Mouse (Mus musculus): ENCODE measurements around the gene Nectin3. TPM values are rescaled to one million over a fixed set of nuclear protein-coding genes. Genes with fewer than 3 reads are reported as not detected.

The Nectin3 gene
- polyA plus RNA-seq, 1 experiment from 2014 or later: 2.0 TPM

- ATAC-seq (ENCODE audit: low read depth): no peak
- Histone ChIP-seq H3K4me3 (ENCODE audit: low read depth, low read length) (no peak overlapping the region), H3K4me1 (ENCODE audit: control insufficient read depth, low read depth, low read length) (no peaks in the 10 kb centered on the region), H3K9ac (ENCODE audit: low read depth, low read length) (no peak overlapping the region), H3K27ac (ENCODE audit: low read length) (no peak overlapping the region), H3K4me2 (ENCODE audit: low read depth, low read length) (no peak overlapping the region), H3K9me3 (replicated peaks; ENCODE audit: control insufficient read depth, low read length) (no peaks in the 10 kb centered on the region), H3K36me3 (ENCODE audit: control insufficient read depth, insufficient read depth) (no peaks in the 10 kb centered on the region), H3K27me3 (ENCODE audit: control insufficient read depth, insufficient read depth, low read depth, low read length) (no peaks in the 10 kb centered on the region)
- 60% methylated on average over 3 of the region's 3 CpGs for WGBS (ENCODE audit: insufficient replicate concordance)
These were observed 46.9 kb downstream of the Nectin3 start for GRCm38 (mm10) chr16:46451421-46451820.

- H3K4me2 ChIP-seq (ENCODE audit: low read depth, low read length): no peak overlapping the region
- H3K4me1 ChIP-seq (ENCODE audit: control insufficient read depth, low read depth, low read length): no peaks in the 10 kb centered on the region
- no peaks in the 10 kb centered on the region for H3K36me3 ChIP-seq (ENCODE audit: control insufficient read depth, insufficient read depth)
- H3K27me3 ChIP-seq (ENCODE audit: control insufficient read depth, insufficient read depth, low read depth, low read length): no peaks in the 10 kb centered on the region
- H3K9me3 ChIP-seq (replicated peaks; ENCODE audit: control insufficient read depth, low read length): no peaks in the 10 kb centered on the region
- no peak overlapping the region for H3K4me3 ChIP-seq (ENCODE audit: low read depth, low read length)
- whole genome bisulfite sequencing (ENCODE audit: insufficient replicate concordance): 77% methylated on average over 6 of the region's 6 CpGs
- H3K27ac ChIP-seq (ENCODE audit: low read length): no peak overlapping the region
- no peak overlapping the region for H3K9ac ChIP-seq (ENCODE audit: low read depth, low read length)
- no peak for ATAC-seq (ENCODE audit: low read depth)
These were observed 49.3 kb downstream of the Nectin3 start for GRCm38 (mm10) chr16:46449013-46449412.

GRCm38 (mm10) chr16:46431317-46431716 lies 67.0 kb downstream of the Nectin3 start:
- Histone ChIP-seq H3K4me1 (ENCODE audit: control insufficient read depth, low read depth, low read length) (no peaks in the 10 kb centered on the region), H3K4me2 (ENCODE audit: low read depth, low read length) (no peak overlapping the region)
- WGBS (ENCODE audit: insufficient replicate concordance): 66% methylated on average over 5 of the region's 5 CpGs

GRCm38 (mm10) chr16:46416177-46416576 lies 82.1 kb downstream of the Nectin3 start:
- Histone ChIP-seq H3K4me3 (ENCODE audit: low read depth, low read length) (no peak overlapping the region), H3K4me1 (ENCODE audit: control insufficient read depth, low read depth, low read length) (no peaks in the 10 kb centered on the region)
- ATAC-seq (ENCODE audit: low read depth): no peak

More at GRCm38 (mm10) chr16:46431317-46431716, 67.0 kb downstream of the Nectin3 start:
- Histone ChIP-seq H3K9me3 (replicated peaks; ENCODE audit: control insufficient read depth, low read length) (no peaks in the 10 kb centered on the region), H3K27ac (ENCODE audit: low read length) (no peak overlapping the region), H3K36me3 (ENCODE audit: control insufficient read depth, insufficient read depth) (no peaks in the 10 kb centered on the region), H3K4me3 (ENCODE audit: low read depth, low read length) (no peak overlapping the region), H3K27me3 (ENCODE audit: control insufficient read depth, insufficient read depth, low read depth, low read length) (no peaks in the 10 kb centered on the region), H3K9ac (ENCODE audit: low read depth, low read length) (no peak overlapping the region)
- ATAC-seq (ENCODE audit: low read depth): no peak

GRCm38 (mm10) chr16:46410739-46411057 lies 87.6 kb downstream of the Nectin3 start:
- WGBS (ENCODE audit: insufficient replicate concordance): 65% methylated on average over 3 of the region's 3 CpGs
- no peak for ATAC-seq (ENCODE audit: low read depth)

More at GRCm38 (mm10) chr16:46416177-46416576, 82.1 kb downstream of the Nectin3 start:
- no peaks in the 10 kb centered on the region for H3K36me3 ChIP-seq (ENCODE audit: control insufficient read depth, insufficient read depth)
- no peaks in the 10 kb centered on the region for H3K9me3 ChIP-seq (replicated peaks; ENCODE audit: control insufficient read depth, low read length)
- H3K9ac ChIP-seq (ENCODE audit: low read depth, low read length): no peak overlapping the region
- H3K27me3 ChIP-seq (ENCODE audit: control insufficient read depth, insufficient read depth, low read depth, low read length): no peaks in the 10 kb centered on the region
- H3K4me2 ChIP-seq (ENCODE audit: low read depth, low read length): no peak overlapping the region
- no peak overlapping the region for H3K27ac ChIP-seq (ENCODE audit: low read length)
- WGBS (ENCODE audit: insufficient replicate concordance): 56% methylated on average over 3 of the region's 3 CpGs

GRCm38 (mm10) chr16:46410053-46410738 lies 88.1 kb downstream of the Nectin3 start:
- Histone ChIP-seq H3K9me3 (replicated peaks; ENCODE audit: control insufficient read depth, low read length) (no peaks in the 10 kb centered on the region), H3K9ac (ENCODE audit: low read depth, low read length) (no peak overlapping the region), H3K27ac (ENCODE audit: low read length) (no peak overlapping the region), H3K36me3 (ENCODE audit: control insufficient read depth, insufficient read depth) (no peaks in the 10 kb centered on the region), H3K4me3 (ENCODE audit: low read depth, low read length) (no peak overlapping the region), H3K4me2 (ENCODE audit: low read depth, low read length) (no peak overlapping the region), H3K4me1 (ENCODE audit: control insufficient read depth, low read depth, low read length) (no peaks in the 10 kb centered on the region), H3K27me3 (ENCODE audit: control insufficient read depth, insufficient read depth, low read depth, low read length) (no peaks in the 10 kb centered on the region)
- 48% methylated on average over 6 of the region's 6 CpGs for WGBS (ENCODE audit: insufficient replicate concordance)
- ATAC-seq (ENCODE audit: low read depth): no peak

More at GRCm38 (mm10) chr16:46410739-46411057, 87.6 kb downstream of the Nectin3 start:
- Histone ChIP-seq H3K4me2 (ENCODE audit: low read depth, low read length) (no peak overlapping the region), H3K36me3 (ENCODE audit: control insufficient read depth, insufficient read depth) (no peaks in the 10 kb centered on the region), H3K4me1 (ENCODE audit: control insufficient read depth, low read depth, low read length) (no peaks in the 10 kb centered on the region), H3K9ac (ENCODE audit: low read depth, low read length) (no peak overlapping the region), H3K9me3 (replicated peaks; ENCODE audit: control insufficient read depth, low read length) (no peaks in the 10 kb centered on the region), H3K27ac (ENCODE audit: low read length) (no peak overlapping the region), H3K4me3 (ENCODE audit: low read depth, low read length) (no peak overlapping the region), H3K27me3 (ENCODE audit: control insufficient read depth, insufficient read depth, low read depth, low read length) (no peaks in the 10 kb centered on the region)

- Histone ChIP-seq H3K27ac (ENCODE audit: low read length) (no peak overlapping the region), H3K27me3 (ENCODE audit: control insufficient read depth, insufficient read depth, low read depth, low read length) (no peaks in the 10 kb centered on the region), H3K4me3 (ENCODE audit: low read depth, low read length) (no peak overlapping the region), H3K9ac (ENCODE audit: low read depth, low read length) (no peak overlapping the region), H3K9me3 (replicated peaks; ENCODE audit: control insufficient read depth, low read length) (no peaks in the 10 kb centered on the region), H3K36me3 (ENCODE audit: control insufficient read depth, insufficient read depth) (no peaks in the 10 kb centered on the region), H3K4me2 (ENCODE audit: low read depth, low read length) (no peak overlapping the region), H3K4me1 (ENCODE audit: control insufficient read depth, low read depth, low read length) (no peaks in the 10 kb centered on the region)
- no peak for ATAC-seq (ENCODE audit: low read depth)
- 79% methylated on average over 15 of the region's 15 CpGs for WGBS (ENCODE audit: insufficient replicate concordance)
These were observed 90.3 kb downstream of the Nectin3 start for GRCm38 (mm10) chr16:46407997-46408396.

- no peak for ATAC-seq (ENCODE audit: low read depth)
- H3K4me1 ChIP-seq (ENCODE audit: control insufficient read depth, low read depth, low read length): no peaks in the 10 kb centered on the region
- no peak overlapping the region for H3K4me2 ChIP-seq (ENCODE audit: low read depth, low read length)
- 60% methylated on average over 7 of the region's 7 CpGs for WGBS (ENCODE audit: insufficient replicate concordance)
- no peaks in the 10 kb centered on the region for H3K36me3 ChIP-seq (ENCODE audit: control insufficient read depth, insufficient read depth)
- H3K27me3 ChIP-seq (ENCODE audit: control insufficient read depth, insufficient read depth, low read depth, low read length): no peaks in the 10 kb centered on the region
- H3K9me3 ChIP-seq (replicated peaks; ENCODE audit: control insufficient read depth, low read length): no peaks in the 10 kb centered on the region
- no peak overlapping the region for H3K9ac ChIP-seq (ENCODE audit: low read depth, low read length)
- no peak overlapping the region for H3K27ac ChIP-seq (ENCODE audit: low read length)
- no peak overlapping the region for H3K4me3 ChIP-seq (ENCODE audit: low read depth, low read length)
These were observed 91.3 kb downstream of the Nectin3 start for GRCm38 (mm10) chr16:46406844-46407639.

- WGBS (ENCODE audit: insufficient replicate concordance): 71% methylated on average over 4 of the region's 4 CpGs
- Histone ChIP-seq H3K9ac (ENCODE audit: low read depth, low read length) (no peak overlapping the region), H3K4me3 (ENCODE audit: low read depth, low read length) (no peak overlapping the region), H3K4me2 (ENCODE audit: low read depth, low read length) (no peak overlapping the region), H3K27ac (ENCODE audit: low read length) (no peak overlapping the region), H3K27me3 (ENCODE audit: control insufficient read depth, insufficient read depth, low read depth, low read length) (no peaks in the 10 kb centered on the region), H3K4me1 (ENCODE audit: control insufficient read depth, low read depth, low read length) (no peaks in the 10 kb centered on the region), H3K36me3 (ENCODE audit: control insufficient read depth, insufficient read depth) (no peaks in the 10 kb centered on the region), H3K9me3 (replicated peaks; ENCODE audit: control insufficient read depth, low read length) (no peaks in the 10 kb centered on the region)
- ATAC-seq (ENCODE audit: low read depth): no peak
These were observed 100.4 kb downstream of the Nectin3 start for GRCm38 (mm10) chr16:46397945-46398344.

Measured in liver, embryonic 16.5 days (tissue).